Mouse (Mus musculus) forebrain, embryonic 15.5 days (tissue): ENCODE results near the gene Gm11096. TPM values are rescaled to one million over a fixed set of nuclear protein-coding genes. Genes with fewer than 3 reads are reported as not detected.

ENCODE experiments used
- ATAC-seq: fragments of 200-750 bp; cut with Nextera tagmentation; replicated peaks from 2 replicates; pipeline ENCODE4 v1.8.0; 2017; ENCODE audit warnings: mild to moderate bottlenecking, moderate TSS enrichment, moderate library complexity
- H3K27ac ChIP-seq: fragments of 300-500 bp; sonication (generic); replicated peaks from 2 replicates; pipeline ENCODE4 v1.5.1; 2015; ENCODE audit warnings: mild to moderate bottlenecking, inconsistent platforms
- H3K27me3 ChIP-seq: fragments of 300-500 bp; sonication (generic); 2 replicates; pipeline ENCODE4 v1.6.1; 2015; ENCODE audit warnings: inconsistent platforms
- H3K36me3 ChIP-seq: fragments of 300-500 bp; sonication (generic); 2 replicates; pipeline ENCODE4 v1.6.1; 2015; ENCODE audit warnings: mild to moderate bottlenecking, inconsistent platforms
- H3K4me1 ChIP-seq: fragments of 300-500 bp; sonication (generic); 2 replicates; pipeline ENCODE4 v1.6.1; 2015; ENCODE audit warnings: inconsistent platforms
- H3K4me2 ChIP-seq: fragments of 300-500 bp; sonication (generic); replicated peaks from 2 replicates; pipeline ENCODE4 v1.6.1; 2015; ENCODE audit warnings: mild to moderate bottlenecking, inconsistent platforms
- H3K4me3 ChIP-seq: fragments of 300-500 bp; sonication (generic); 2 replicates; pipeline ENCODE4 v1.5.1; 2015; ENCODE audit warnings: mild to moderate bottlenecking, inconsistent platforms
- H3K9ac ChIP-seq: fragments of 300-500 bp; sonication (generic); replicated peaks from 2 replicates; pipeline ENCODE4 v1.6.1; 2015; ENCODE audit warnings: mild to moderate bottlenecking, inconsistent platforms
- H3K9me3 ChIP-seq: fragments of 300-500 bp; sonication (generic); 2 replicates; pipeline ENCODE4 v1.6.1; 2016; ENCODE audit warnings: inconsistent platforms
- WGBS: fragments of 180-500 bp; shearing (Covaris S2); methylation state at CpG from one replicate; pipeline ENCODE4 v1.1.7; 2015; ENCODE audit warnings: mixed read lengths; 5-methylcytosine and 5-hydroxymethylcytosine counted together
- polyA plus RNA-seq: library from polyadenylated mRNA; unstranded; fragments of >200 nt; fragmentation: Nextera tagmentation; extraction: Ambion mirVana; gene quantifications from 2 replicates; pipeline ENCODE4 v1.2.1, GENCODE M21; 2015

The Gm11096 gene
- polyA plus RNA-seq, 1 experiment from 2014 or later, result not detected

DNA sequence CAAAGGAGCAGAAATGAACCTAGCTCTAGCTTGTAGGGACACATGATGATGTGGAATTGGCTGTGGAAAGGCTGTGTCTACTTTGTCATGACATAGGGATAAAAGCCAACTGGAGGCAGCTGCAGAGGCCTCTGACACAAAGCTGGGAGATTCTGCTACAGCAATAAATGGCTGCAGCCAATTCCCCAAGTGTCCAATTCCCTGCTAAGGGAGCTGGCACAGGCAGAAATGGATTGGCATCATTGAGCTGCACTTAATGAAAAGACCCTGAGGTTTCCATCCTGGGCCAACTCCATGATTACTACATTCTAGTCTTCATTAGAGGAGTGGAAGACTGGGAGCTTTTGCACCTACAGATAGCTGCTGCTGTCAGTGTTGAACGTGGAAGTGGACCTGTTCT is 44.8 kb downstream of the Gm11096 start:
- no peaks in the 10 kb centered on the region for H3K36me3 ChIP-seq
- ATAC-seq, result no peak
- no peak overlapping the region for H3K4me2 ChIP-seq
- no peak overlapping the region for H3K9ac ChIP-seq
- no peaks in the 10 kb centered on the region for H3K9me3 ChIP-seq
- H3K27me3 ChIP-seq, result no peaks in the 10 kb centered on the region
- H3K27ac ChIP-seq, result no peak overlapping the region
- peaks cover 12% of the 10 kb centered on the region for H3K4me1 ChIP-seq
- WGBS, result 60% methylated on average over 1 of the region's 1 CpGs
- no peak overlapping the region for H3K4me3 ChIP-seq
